Comparison of ENCODE assay signal across 9 mouse cellular contexts in genomic region chr5:113155133-113155532, GRCm38 (mm10).
DNase-seq lines count a peak whose midpoint lies in the region; ATAC-seq and TF ChIP-seq lines count a peak whose summit lies in the region.
"Had no signal": no experiment of that assay in that cellular context is flagged by ENCODE, and none has a peak within 500 bp of the region (broad histone marks: within the 10 kb centered on the region; RNA-seq: fewer than 3 reads in every experiment).

No protein-coding gene starts in this region.

- ATAC-seq in forebrain, embryonic 12.5 days (ENCODE audit: low FRiP score) = peak; percentile 66
- ATAC-seq in forebrain, embryonic 15.5 days (replicated peaks) = no peak
- peak; percentile 19; the same call in 1 of the 2 replicates for ATAC-seq in heart, postnatal 0 days (ENCODE audit: insufficient read depth, low read depth)

- H3K36me3 ChIP-seq in forebrain, embryonic 12.5 days (replicated peaks) = no peaks in the 10 kb centered on the region
- no peaks in the 10 kb centered on the region for H3K36me3 ChIP-seq in forebrain, embryonic 15.5 days
- no peaks in the 10 kb centered on the region for H3K36me3 ChIP-seq in heart, postnatal 0 days (replicated peaks; ENCODE audit: control insufficient read depth, insufficient read depth, low read length)
- H3K36me3 ChIP-seq in megakaryocyte, embryonic 14.5 days (replicated peaks; ENCODE audit: low read length) = no peaks in the 10 kb centered on the region
- H3K36me3 ChIP-seq: midbrain, embryonic 12.5 days had no signal

- H3K4me3 ChIP-seq in forebrain, embryonic 12.5 days (replicated peaks) = no peak overlapping the region
- H3K4me3 ChIP-seq in forebrain, embryonic 15.5 days = no peak overlapping the region
- H3K4me3 ChIP-seq in heart, postnatal 0 days (ENCODE audit: low read depth, low read length) = no peak overlapping the region
- H3K4me3 ChIP-seq in megakaryocyte, embryonic 14.5 days (replicated peaks) = peak overlapping the region; percentile 14
- H3K4me3 ChIP-seq: midbrain, embryonic 12.5 days had no signal

- no peak for TF ChIP-seq EP300 in heart, postnatal 0 days (IDR thresholded peaks at IDR 0.05; ENCODE audit: low read depth)

- no peaks in the 10 kb centered on the region for H3K9me3 ChIP-seq in forebrain, embryonic 12.5 days
- H3K9me3 ChIP-seq in forebrain, embryonic 15.5 days = no peaks in the 10 kb centered on the region
- H3K9me3 ChIP-seq in heart, postnatal 0 days (replicated peaks; ENCODE audit: control insufficient read depth, low read length) = no peaks in the 10 kb centered on the region
- no peaks in the 10 kb centered on the region for H3K9me3 ChIP-seq in megakaryocyte, embryonic 14.5 days
- H3K9me3 ChIP-seq: midbrain, embryonic 12.5 days had no signal

- DNase-seq in adrenal gland, postnatal 10 days = peak; percentile 90
- peak; percentile 83 for DNase-seq in embryo, embryonic 9.5 days (ENCODE audit: extremely low spot score)
- DNase-seq in heart, postnatal 0 days (ENCODE audit: low spot score) = peak; percentile 74
- peak; percentile 78 to 80 for DNase-seq in layer of hippocampus, postnatal 36 days
- DNase-seq in spleen, postnatal 14 days (ENCODE audit: low spot score in 2 of 2) = peak; percentile 46 to 64

- no peaks in the 10 kb centered on the region for H3K27me3 ChIP-seq in forebrain, embryonic 12.5 days
- no peaks in the 10 kb centered on the region for H3K27me3 ChIP-seq in forebrain, embryonic 15.5 days
- 0 out of 2 replicates have a peak, but pooled peaks cover 7% of the 10 kb centered on the region for H3K27me3 ChIP-seq in heart, postnatal 0 days (ENCODE audit: control insufficient read depth, insufficient read depth, low read length)
- H3K27me3 ChIP-seq in megakaryocyte, embryonic 14.5 days (replicated peaks) = peaks cover 96% of the 10 kb centered on the region
- H3K27me3 ChIP-seq: midbrain, embryonic 12.5 days had no signal

- H3K4me2 ChIP-seq in forebrain, embryonic 12.5 days = no peak overlapping the region
- no peak overlapping the region for H3K4me2 ChIP-seq in forebrain, embryonic 15.5 days (replicated peaks)
- H3K4me2 ChIP-seq in heart, postnatal 0 days (ENCODE audit: low read depth, low read length) = no peak overlapping the region
- H3K4me2 ChIP-seq: midbrain, embryonic 12.5 days had no signal

- WGBS in forebrain, embryonic 12.5 days = 3% methylated on average over 8 of the region's 8 CpGs
- WGBS in forebrain, embryonic 15.5 days = 5% methylated on average over 8 of the region's 8 CpGs
- 6% methylated on average over 8 of the region's 8 CpGs for WGBS in heart, postnatal 0 days

- TF ChIP-seq CTCF in heart, postnatal 0 days (IDR thresholded peaks at IDR 0.05; ENCODE audit: low read depth) = peak; percentile 99

- peaks cover 38% of the 10 kb centered on the region for H3K4me1 ChIP-seq in forebrain, embryonic 12.5 days
- peaks cover 31% of the 10 kb centered on the region for H3K4me1 ChIP-seq in forebrain, embryonic 15.5 days
- peaks cover 33% of the 10 kb centered on the region for H3K4me1 ChIP-seq in heart, postnatal 0 days (ENCODE audit: control insufficient read depth, insufficient read depth)
- H3K4me1 ChIP-seq in megakaryocyte, embryonic 14.5 days = peaks cover 64% of the 10 kb centered on the region

- H3K27ac ChIP-seq in forebrain, embryonic 12.5 days = no peak overlapping the region
- no peak overlapping the region for H3K27ac ChIP-seq in forebrain, embryonic 15.5 days (replicated peaks)
- no peak overlapping the region for H3K27ac ChIP-seq in heart, postnatal 0 days (ENCODE audit: low read depth)
- H3K27ac ChIP-seq: midbrain, embryonic 12.5 days had no signal

- no peak overlapping the region for H3K9ac ChIP-seq in forebrain, embryonic 12.5 days
- H3K9ac ChIP-seq in forebrain, embryonic 15.5 days (replicated peaks) = no peak overlapping the region
- no peak overlapping the region for H3K9ac ChIP-seq in heart, postnatal 0 days (replicated peaks; ENCODE audit: low read depth, low read length)
- H3K9ac ChIP-seq: midbrain, embryonic 12.5 days had no signal
